Mouse (Mus musculus): Measurements from ENCODE around the gene Cldn14. TPM values are rescaled to one million over a fixed set of nuclear protein-coding genes. Genes with fewer than 3 reads are reported as not detected.
"Not testable (repeated sequence)": the region's sequence is repeated elsewhere in the genome, so short reads cannot be mapped to it uniquely, and the experiment has no call there.

Gene Cldn14
- polyA plus RNA-seq, 1 experiment from 2014 or later = not detected

- ATAC-seq = no peak
- WGBS = 62% methylated on average over 12 of the region's 12 CpGs
- no peak overlapping the region for H3K9ac ChIP-seq (replicated peaks; ENCODE audit: low read depth, low read length)
Measured at GRCm38 (mm10) chr16:94038272-94038985, 29.8 kb upstream of the Cldn14 start.

GRCm38 (mm10) chr16:94037280-94037679 is 28.6 kb upstream of the Cldn14 start:
- Histone ChIP-seq H3K4me1 (replicated peaks; ENCODE audit: control insufficient read depth, insufficient read depth, low read length) (peaks cover 12% of the 10 kb centered on the region), H3K27me3 (replicated peaks; ENCODE audit: control insufficient read depth, insufficient read depth, low read length) (no peaks in the 10 kb centered on the region), H3K36me3 (ENCODE audit: control insufficient read depth, insufficient read depth) (no peaks in the 10 kb centered on the region), H3K4me3 (replicated peaks; ENCODE audit: low read length) (no peak overlapping the region), H3K9me3 (ENCODE audit: control insufficient read depth, low read length) (no peaks in the 10 kb centered on the region), H3K9ac (replicated peaks; ENCODE audit: low read depth, low read length) (no peak overlapping the region), H3K27ac (ENCODE audit: low read length) (no peak overlapping the region), H3K4me2 (ENCODE audit: low read length) (no peak overlapping the region)
- ATAC-seq = no peak
- WGBS = 95% methylated on average over 7 of the region's 7 CpGs

More at GRCm38 (mm10) chr16:94038272-94038985, 29.8 kb upstream of the Cldn14 start:
- peaks cover 12% of the 10 kb centered on the region for H3K4me1 ChIP-seq (replicated peaks; ENCODE audit: control insufficient read depth, insufficient read depth, low read length)
- H3K9me3 ChIP-seq (ENCODE audit: control insufficient read depth, low read length) = no peaks in the 10 kb centered on the region
- no peak overlapping the region for H3K4me3 ChIP-seq (replicated peaks; ENCODE audit: low read length)
- H3K27me3 ChIP-seq (replicated peaks; ENCODE audit: control insufficient read depth, insufficient read depth, low read length) = no peaks in the 10 kb centered on the region
- H3K36me3 ChIP-seq (ENCODE audit: control insufficient read depth, insufficient read depth) = no peaks in the 10 kb centered on the region
- no peak overlapping the region for H3K27ac ChIP-seq (ENCODE audit: low read length)
- H3K4me2 ChIP-seq (ENCODE audit: low read length) = no peak overlapping the region

- Histone ChIP-seq H3K9me3 (ENCODE audit: control insufficient read depth, low read length) (no peaks in the 10 kb centered on the region), H3K4me2 (ENCODE audit: low read length) (no peak overlapping the region), H3K4me3 (replicated peaks; ENCODE audit: low read length) (no peak overlapping the region), H3K27me3 (replicated peaks; ENCODE audit: control insufficient read depth, insufficient read depth, low read length) (no peaks in the 10 kb centered on the region), H3K9ac (replicated peaks; ENCODE audit: low read depth, low read length) (no peak overlapping the region), H3K4me1 (replicated peaks; ENCODE audit: control insufficient read depth, insufficient read depth, low read length) (no peaks in the 10 kb centered on the region), H3K36me3 (ENCODE audit: control insufficient read depth, insufficient read depth) (no peaks in the 10 kb centered on the region), H3K27ac (ENCODE audit: low read length) (no peak overlapping the region)
- WGBS = 85% methylated on average over 9 of the region's 9 CpGs
- no peak for ATAC-seq
Measured at GRCm38 (mm10) chr16:94034152-94034551, 25.5 kb upstream of the Cldn14 start.

GRCm38 (mm10) chr16:94032270-94032669 is 23.6 kb upstream of the Cldn14 start:
- H3K4me2 ChIP-seq (ENCODE audit: low read length) = no peak overlapping the region
- H3K9me3 ChIP-seq (ENCODE audit: control insufficient read depth, low read length) = no peaks in the 10 kb centered on the region
- no peaks in the 10 kb centered on the region for H3K27me3 ChIP-seq (replicated peaks; ENCODE audit: control insufficient read depth, insufficient read depth, low read length)
- ATAC-seq = no peak
- H3K9ac ChIP-seq (replicated peaks; ENCODE audit: low read depth, low read length) = no peak overlapping the region
- no peak overlapping the region for H3K4me3 ChIP-seq (replicated peaks; ENCODE audit: low read length)
- 78% methylated on average over 5 of the region's 5 CpGs for WGBS
- no peak overlapping the region for H3K27ac ChIP-seq (ENCODE audit: low read length)
- no peaks in the 10 kb centered on the region for H3K36me3 ChIP-seq (ENCODE audit: control insufficient read depth, insufficient read depth)
- no peaks in the 10 kb centered on the region for H3K4me1 ChIP-seq (replicated peaks; ENCODE audit: control insufficient read depth, insufficient read depth, low read length)

GRCm38 (mm10) chr16:94023352-94024280 is 15.0 kb upstream of the Cldn14 start:
- Histone ChIP-seq H3K27ac (ENCODE audit: low read length) (no peak overlapping the region), H3K4me1 (replicated peaks; ENCODE audit: control insufficient read depth, insufficient read depth, low read length) (no peaks in the 10 kb centered on the region), H3K4me3 (replicated peaks; ENCODE audit: low read length) (no peak overlapping the region), H3K9ac (replicated peaks; ENCODE audit: low read depth, low read length) (no peak overlapping the region), H3K9me3 (ENCODE audit: control insufficient read depth, low read length) (no peaks in the 10 kb centered on the region; the same call in 1 of the 2 replicates), H3K27me3 (replicated peaks; ENCODE audit: control insufficient read depth, insufficient read depth, low read length) (no peaks in the 10 kb centered on the region), H3K36me3 (ENCODE audit: control insufficient read depth, insufficient read depth) (no peaks in the 10 kb centered on the region), H3K4me2 (ENCODE audit: low read length) (no peak overlapping the region)
- 81% methylated on average over 28 of the region's 28 CpGs for WGBS
- no peak for ATAC-seq

GRCm38 (mm10) chr16:94019725-94020124 is 11.1 kb upstream of the Cldn14 start:
- not testable (repeated sequence) for H3K4me2 ChIP-seq (ENCODE audit: low read length); H3K36me3 ChIP-seq (ENCODE audit: control insufficient read depth, insufficient read depth); H3K9ac ChIP-seq (replicated peaks; ENCODE audit: low read depth, low read length); H3K27ac ChIP-seq (ENCODE audit: low read length); H3K9me3 ChIP-seq (ENCODE audit: control insufficient read depth, low read length); ATAC-seq; H3K27me3 ChIP-seq (replicated peaks; ENCODE audit: control insufficient read depth, insufficient read depth, low read length); H3K4me3 ChIP-seq (replicated peaks; ENCODE audit: low read length); H3K4me1 ChIP-seq (replicated peaks; ENCODE audit: control insufficient read depth, insufficient read depth, low read length)
- WGBS = 70% methylated on average over 8 of the region's 8 CpGs

- ATAC-seq = no peak
- no peaks in the 10 kb centered on the region for H3K9me3 ChIP-seq (ENCODE audit: control insufficient read depth, low read length)
Measured at GRCm38 (mm10) chr16:94017953-94018352, 9.3 kb upstream of the Cldn14 start.

GRCm38 (mm10) chr16:94014489-94015096 is 6.0 kb upstream of the Cldn14 start:
- Histone ChIP-seq H3K9me3 (ENCODE audit: control insufficient read depth, low read length) (no peaks in the 10 kb centered on the region), H3K4me3 (replicated peaks; ENCODE audit: low read length) (no peak overlapping the region), H3K27ac (ENCODE audit: low read length) (no peak overlapping the region), H3K27me3 (replicated peaks; ENCODE audit: control insufficient read depth, insufficient read depth, low read length) (no peaks in the 10 kb centered on the region), H3K4me2 (ENCODE audit: low read length) (no peak overlapping the region), H3K4me1 (replicated peaks; ENCODE audit: control insufficient read depth, insufficient read depth, low read length) (no peaks in the 10 kb centered on the region), H3K9ac (replicated peaks; ENCODE audit: low read depth, low read length) (no peak overlapping the region), H3K36me3 (ENCODE audit: control insufficient read depth, insufficient read depth) (no peaks in the 10 kb centered on the region)
- no peak for ATAC-seq
- WGBS = 83% methylated on average over 5 of the region's 5 CpGs

More at GRCm38 (mm10) chr16:94017953-94018352, 9.3 kb upstream of the Cldn14 start:
- H3K9ac ChIP-seq (replicated peaks; ENCODE audit: low read depth, low read length) = no peak overlapping the region
- no peak overlapping the region for H3K27ac ChIP-seq (ENCODE audit: low read length)
- no peaks in the 10 kb centered on the region for H3K27me3 ChIP-seq (replicated peaks; ENCODE audit: control insufficient read depth, insufficient read depth, low read length)
- no peak overlapping the region for H3K4me3 ChIP-seq (replicated peaks; ENCODE audit: low read length)
- H3K4me2 ChIP-seq (ENCODE audit: low read length) = no peak overlapping the region
- H3K4me1 ChIP-seq (replicated peaks; ENCODE audit: control insufficient read depth, insufficient read depth, low read length) = no peaks in the 10 kb centered on the region
- no peaks in the 10 kb centered on the region for H3K36me3 ChIP-seq (ENCODE audit: control insufficient read depth, insufficient read depth)
- 80% methylated on average over 4 of the region's 4 CpGs for WGBS

All from forebrain, embryonic 16.5 days (tissue).